Mouse (Mus musculus) hindbrain, embryonic 13.5 days (tissue): ENCODE measurements around the gene Sult3a1. TPM values are rescaled to one million over a fixed set of nuclear protein-coding genes. Genes with fewer than 3 reads are reported as not detected.

Source experiments
- polyA plus RNA-seq: library from polyadenylated mRNA; unstranded; fragments of >200 nt; fragmentation: Nextera tagmentation; extraction: Ambion mirVana; gene quantifications from 2 replicates; pipeline ENCODE4 v1.2.1, GENCODE M21; 2015

Sult3a1 gene
- polyA plus RNA-seq, 1 experiment from 2014 or later: not detected

Other genes with a start within 250 kb of the Sult3a1 start
- gene Clvs2, start 233.0 kb upstream of the Sult3a1 start, polyA plus RNA-seq: 13.4 and 14.7 TPM in 2 replicates
- not detected in 2 replicates for gene Sult3a2, start 71.0 kb upstream of the Sult3a1 start, polyA plus RNA-seq
- gene Rsph4a, start 47.4 kb downstream of the Sult3a1 start, polyA plus RNA-seq: 0.41 and 1.2 TPM in 2 replicates
- gene Zup1, start 93.5 kb downstream of the Sult3a1 start, polyA plus RNA-seq: 22.7 and 26.3 TPM in 2 replicates
- 143 and 144 TPM in 2 replicates for gene Rwdd1, start 161.9 kb downstream of the Sult3a1 start, polyA plus RNA-seq
- gene Trappc3l, start 179.9 kb downstream of the Sult3a1 start, polyA plus RNA-seq: not detected in 2 replicates
- gene Calhm4, start 186.6 kb downstream of the Sult3a1 start, polyA plus RNA-seq: not detected in 2 replicates
- 0.43 and 0.44 TPM in 2 replicates for gene Calhm5, start 238.8 kb downstream of the Sult3a1 start, polyA plus RNA-seq